Mouse (Mus musculus) brain, embryonic 14.5 days (tissue): Measurements from ENCODE around the gene Mbd3.

ENCODE experiments used
- CTCF ChIP-seq: fragments of 200-500 bp; IDR thresholded peaks from 2 replicates; pipeline ENCODE4 v1.5.1; 2012; ENCODE audit warnings: inconsistent platforms, mild to moderate bottlenecking, moderate library complexity, borderline replicate concordance; ENCODE audit not compliant: insufficient read depth, insufficient read length; ENCODE audit errors: extremely low read depth
- POLR2A ChIP-seq: fragments of 200-500 bp; IDR thresholded peaks from 2 replicates; pipeline ENCODE4 v1.6.1; 2012; ENCODE audit warnings: mild to moderate bottlenecking, inconsistent platforms, borderline replicate concordance; ENCODE audit not compliant: poor library complexity, insufficient read depth, insufficient read length, severe bottlenecking; ENCODE audit errors: extremely low read depth

- no peak for TF ChIP-seq CTCF
- TF ChIP-seq POLR2A, result no peak
Measured at GRCm38 (mm10) chr10:80344131-80344661, 55.2 kb downstream of the Mbd3 start.
